Mouse (Mus musculus): ENCODE measurements around the gene Txnrd2.

GRCm38 (mm10) chr16:18409776-18410175, 16.4 kb upstream of the Txnrd2 start:
- TF ChIP-seq MAZ (IDR thresholded peaks at IDR 0.05; ENCODE audit: low read depth, low read length): no peak
- no peak for TF ChIP-seq ZNF384 (IDR thresholded peaks at IDR 0.05; ENCODE audit: low read depth, low read length)
- TF ChIP-seq JUND (conservative IDR thresholded peaks at IDR 0.05; ENCODE audit: low read depth, low read length): no peak
- no peak for TF ChIP-seq CTCF (conservative IDR thresholded peaks at IDR 0.05 in 1 of 2, IDR thresholded peaks at IDR 0.05 in 1 of 2; ENCODE audit: low read depth in 2 of 2, low read length in 2 of 2)
- TF ChIP-seq CHD2 (IDR thresholded peaks at IDR 0.05; ENCODE audit: low read length): no peak
- TF ChIP-seq USF2 (conservative IDR thresholded peaks at IDR 0.05; ENCODE audit: low read depth, low read length): no peak
- no peak for TF ChIP-seq USF1 (IDR thresholded peaks at IDR 0.05; ENCODE audit: low read depth, low read length)
- no peak for TF ChIP-seq TCF12 (IDR thresholded peaks at IDR 0.05; ENCODE audit: low read depth, low read length)
- TF ChIP-seq E2F4 (IDR thresholded peaks at IDR 0.05; ENCODE audit: insufficient replicate concordance, low read depth, low read length): no peak
- TF ChIP-seq ZKSCAN1 (IDR thresholded peaks at IDR 0.05; ENCODE audit: borderline replicate concordance, low read depth, low read length): no peak
- TF ChIP-seq SMC3 (IDR thresholded peaks at IDR 0.05; ENCODE audit: low read depth, low read length): no peak
- no peak for TF ChIP-seq POLR2A (IDR thresholded peaks at IDR 0.05; ENCODE audit: low read depth, low read length)
